Mouse (Mus musculus) cerebellum, adult 2 months (tissue): ENCODE data around the gene Ifitm6. TPM values are rescaled to one million over a fixed set of nuclear protein-coding genes. Genes with fewer than 3 reads are reported as not detected.

Experiments used
- DNase-seq, 2 experiments: peaks; one replicate each; pipeline ENCODE4 v3.0.0; 2021
- H3K27ac ChIP-seq: fragments of 200-500 bp; 2 replicates; pipeline ENCODE4 v1.5.1; 2012; ENCODE audit warnings: low read length, control low read depth, inconsistent platforms; ENCODE audit not compliant: insufficient read depth
- H3K27me3 ChIP-seq: fragments of 200-500 bp; 2 replicates; pipeline ENCODE4 v1.6.1; 2012; ENCODE audit warnings: inconsistent platforms, mild to moderate bottlenecking, low read length, moderate library complexity; ENCODE audit not compliant: control insufficient read depth, insufficient read depth
- H3K4me1 ChIP-seq: fragments of 200-500 bp; 2 replicates; pipeline ENCODE4 v1.6.1; 2011; ENCODE audit warnings: low read length; ENCODE audit not compliant: control insufficient read depth, insufficient read depth
- H3K4me3 ChIP-seq: fragments of 200-500 bp; replicated peaks from 2 replicates; pipeline ENCODE3; 2011; ENCODE audit warnings: mild to moderate bottlenecking, low read depth, low read length, control low read depth; ENCODE audit not compliant: insufficient read depth
- CTCF ChIP-seq: fragments of 200-500 bp; IDR thresholded peaks from 2 replicates; pipeline ENCODE4 v1.5.1; 2011; ENCODE audit warnings: low read depth, mild to moderate bottlenecking, control low read depth, low read length, moderate library complexity, borderline replicate concordance; ENCODE audit not compliant: insufficient read depth
- POLR2A ChIP-seq: fragments of 200-500 bp; IDR thresholded peaks from 2 replicates; pipeline ENCODE4 v1.6.1; 2011; ENCODE audit warnings: low read length, control low read depth, borderline replicate concordance; ENCODE audit not compliant: insufficient read depth
- WGBS: fragments of 180-500 bp; shearing (Covaris S2); methylation state at CpG from one replicate; pipeline ENCODE4 v1.1.7; 2018; 5-methylcytosine and 5-hydroxymethylcytosine counted together
- polyA plus RNA-seq: library from polyadenylated mRNA; depleted of rRNA; stranded (reverse); fragments of >200 nt; gene quantifications from 2 replicates; pipeline ENCODE4 v1.2.3, GENCODE M21; 2012

Gene Ifitm6
- polyA plus RNA-seq, 1 experiment, result 0.56 TPM

DNA sequence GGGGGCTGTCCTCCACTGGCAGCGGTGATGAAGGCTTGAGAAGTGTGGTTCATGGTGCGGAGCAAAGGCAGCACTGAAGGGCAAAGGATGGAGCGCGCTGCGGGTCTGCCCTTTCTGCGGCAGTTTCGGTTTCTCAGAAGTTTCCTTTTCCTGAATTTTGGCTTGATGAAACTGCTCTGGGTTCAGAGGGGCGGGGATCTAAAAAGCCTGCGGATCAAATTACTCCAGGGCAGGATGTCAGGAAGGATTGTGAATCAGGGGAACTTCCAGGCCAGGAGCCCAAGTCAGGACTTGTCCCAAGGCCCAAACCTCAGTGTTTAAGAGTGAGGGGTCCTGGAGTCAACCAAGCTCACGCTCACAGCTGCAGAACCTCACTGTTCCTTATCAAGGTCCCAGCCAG is 7.1 kb downstream of the Ifitm6 start, which contains the start of gene Ifitm3:
Gene Ifitm3 (minus strand): TSS at position 178 of the 400 bp plus-strand sequence.
- no peaks in the 10 kb centered on the region for H3K4me1 ChIP-seq
- TF ChIP-seq POLR2A (no peak), CTCF (no peak)
- H3K27ac ChIP-seq, result no peak within 1 kb of the TSS
- no peak within 1 kb of the TSS for H3K4me3 ChIP-seq
- no peaks in the 10 kb centered on the region for H3K27me3 ChIP-seq
- no peak for DNase-seq
- 48% methylated on average over 10 of the region's 10 CpGs for WGBS

DNA sequence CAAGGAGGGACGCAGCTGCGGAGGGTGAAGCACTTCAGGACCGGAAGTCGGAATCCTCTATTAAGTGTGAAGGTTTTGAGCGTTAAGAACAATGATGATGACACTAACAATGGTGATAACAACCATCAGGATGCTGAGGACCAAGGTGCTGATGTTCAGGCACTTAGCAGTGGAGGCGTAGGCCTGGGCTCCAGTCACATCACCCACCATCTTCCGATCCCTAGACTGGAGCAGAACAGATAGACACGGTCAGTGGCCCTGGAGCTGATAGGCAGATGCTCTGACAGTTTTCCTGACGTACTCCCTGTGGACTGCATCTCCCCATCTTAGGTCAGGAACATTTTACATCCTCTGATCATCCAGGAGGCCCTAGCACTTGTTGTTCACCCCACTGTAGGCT is 8.1 kb downstream of the Ifitm6 start:
- H3K4me3 ChIP-seq, result no peak overlapping the region
- H3K27ac ChIP-seq, result no peak overlapping the region
- H3K4me1 ChIP-seq, result no peaks in the 10 kb centered on the region
- WGBS, result 91% methylated on average over 9 of the region's 9 CpGs
- DNase-seq, result no peak
- no peak for TF ChIP-seq POLR2A
- no peak for TF ChIP-seq CTCF
- H3K27me3 ChIP-seq, result no peaks in the 10 kb centered on the region

DNA sequence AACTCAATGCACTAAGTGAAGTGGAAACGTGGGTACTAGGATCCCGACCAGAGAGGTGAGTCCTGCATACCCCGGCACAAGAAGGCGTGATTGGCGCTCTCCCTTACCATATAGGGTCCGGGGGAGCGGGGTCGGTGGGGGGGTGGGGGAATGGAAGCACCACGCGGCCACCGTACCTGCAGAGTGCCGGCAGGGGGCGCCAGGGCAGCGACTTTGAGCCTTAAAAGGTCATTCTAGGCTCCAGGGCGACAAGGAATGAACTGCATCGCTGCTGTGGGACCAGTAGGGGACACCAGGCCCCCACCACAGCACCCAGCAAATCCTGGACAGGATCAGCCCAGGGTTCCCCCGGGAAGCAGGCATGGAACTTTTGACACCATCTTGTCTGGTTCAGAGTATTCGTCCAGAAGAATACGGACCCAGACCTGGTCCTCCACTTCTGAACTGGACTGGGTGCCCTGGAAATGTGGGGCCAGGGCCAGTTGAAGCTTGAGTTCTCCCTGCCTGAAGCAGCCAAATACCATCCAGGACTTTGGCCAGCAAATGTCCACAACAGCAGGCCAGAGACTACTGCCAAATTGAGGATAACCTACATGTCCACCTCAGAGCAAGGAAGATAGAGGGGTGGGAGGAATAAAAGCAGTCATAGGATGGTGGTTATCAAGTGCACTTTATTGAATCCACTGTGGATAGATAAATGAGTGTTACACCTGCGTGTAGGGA is 8.6 kb downstream of the Ifitm6 start:
- TF ChIP-seq CTCF, result peak; percentile 71
- TF ChIP-seq POLR2A, result no peak
- H3K4me3 ChIP-seq, result no peak overlapping the region
- no peaks in the 10 kb centered on the region for H3K4me1 ChIP-seq
- 8% methylated on average over 20 of the region's 20 CpGs for WGBS
- no peaks in the 10 kb centered on the region for H3K27me3 ChIP-seq
- DNase-seq, result peak; percentile 50 to 55
- no peak overlapping the region for H3K27ac ChIP-seq

DNA sequence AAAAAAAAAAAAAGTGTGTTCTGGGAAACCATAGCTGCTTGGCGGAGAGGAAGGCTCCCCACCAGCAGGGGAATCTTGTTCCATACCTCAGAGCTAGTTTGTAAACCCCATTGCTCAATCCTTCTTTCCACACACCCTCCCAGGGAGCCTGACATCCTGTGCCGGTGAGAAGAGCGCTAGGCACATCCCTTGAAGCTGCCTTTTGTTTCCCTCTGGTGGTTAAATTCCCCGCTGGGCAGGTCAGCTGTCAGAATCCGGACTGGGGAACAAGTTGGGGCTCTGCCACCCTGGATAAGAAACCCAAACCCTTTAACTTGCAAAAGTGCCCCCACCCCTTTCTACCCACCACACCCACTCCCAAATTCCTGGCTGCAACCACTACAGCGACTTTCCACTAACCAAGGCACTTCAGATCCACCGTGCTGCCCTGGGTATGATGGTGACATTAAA is 9.4 kb downstream of the Ifitm6 start:
- TF ChIP-seq CTCF, result no peak
- TF ChIP-seq POLR2A, result no peak
- Histone ChIP-seq H3K27ac (no peak overlapping the region), H3K27me3 (no peaks in the 10 kb centered on the region), H3K4me1 (no peaks in the 10 kb centered on the region), H3K4me3 (no peak overlapping the region)
- WGBS, result 9% methylated on average over 7 of the region's 7 CpGs
- peak in 1 of 2 experiments; percentile 12 for DNase-seq

DNA sequence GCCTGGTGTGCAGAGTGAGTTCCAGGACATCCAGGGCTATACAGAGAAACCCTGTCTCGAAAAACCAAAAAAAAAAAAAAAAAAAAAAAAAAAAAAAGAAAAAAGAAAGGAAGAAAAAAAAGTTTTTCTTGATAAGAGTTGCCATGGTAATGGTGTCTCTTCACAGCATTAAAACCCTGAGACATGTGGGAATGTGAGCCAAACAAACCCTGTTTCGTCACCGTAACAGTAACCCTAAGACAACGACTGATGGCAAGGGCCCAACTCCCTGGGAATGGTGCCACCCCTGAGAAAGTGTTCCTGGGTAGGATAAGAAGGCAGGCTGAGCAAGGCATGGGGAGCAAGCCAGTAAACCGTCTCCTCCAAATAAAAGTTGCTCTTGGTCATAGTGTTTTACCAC is 10.8 kb downstream of the Ifitm6 start:
- TF ChIP-seq POLR2A (no peak), CTCF (no peak)
- no peaks in the 10 kb centered on the region for H3K4me1 ChIP-seq

DNA sequence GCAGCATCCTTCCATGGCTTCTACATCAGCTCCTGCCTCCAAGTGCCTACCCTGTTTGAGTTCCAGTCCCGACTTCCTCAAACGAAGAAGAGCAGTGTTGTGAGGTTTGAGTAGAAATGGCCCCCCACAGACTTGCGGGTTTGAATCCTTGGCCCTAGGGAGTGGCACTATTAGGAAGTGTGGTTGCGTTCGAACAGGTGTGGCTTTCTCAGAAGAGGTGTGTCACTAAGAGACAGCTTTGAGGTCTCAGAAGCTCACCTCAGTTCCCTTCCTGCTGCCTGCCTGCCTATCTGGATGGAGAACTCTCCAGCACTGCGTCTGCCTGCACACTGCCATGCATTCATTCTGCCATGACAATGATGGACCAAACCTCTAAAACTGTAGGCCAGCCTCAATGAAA is 11.3 kb downstream of the Ifitm6 start:
- 91% methylated on average over 6 of the region's 6 CpGs for WGBS
- TF ChIP-seq POLR2A (no peak), CTCF (no peak)
- Histone ChIP-seq H3K4me1 (no peaks in the 10 kb centered on the region), H3K4me3 (no peak overlapping the region), H3K27me3 (no peaks in the 10 kb centered on the region), H3K27ac (no peak overlapping the region)
- no peak for DNase-seq

More for the DNA sequence above, 10.8 kb downstream of the Ifitm6 start:
- H3K27me3 ChIP-seq, result no peaks in the 10 kb centered on the region
- WGBS, result 27% methylated on average over 5 of the region's 5 CpGs
- no peak for DNase-seq
- H3K27ac ChIP-seq, result no peak overlapping the region
- no peak overlapping the region for H3K4me3 ChIP-seq

DNA sequence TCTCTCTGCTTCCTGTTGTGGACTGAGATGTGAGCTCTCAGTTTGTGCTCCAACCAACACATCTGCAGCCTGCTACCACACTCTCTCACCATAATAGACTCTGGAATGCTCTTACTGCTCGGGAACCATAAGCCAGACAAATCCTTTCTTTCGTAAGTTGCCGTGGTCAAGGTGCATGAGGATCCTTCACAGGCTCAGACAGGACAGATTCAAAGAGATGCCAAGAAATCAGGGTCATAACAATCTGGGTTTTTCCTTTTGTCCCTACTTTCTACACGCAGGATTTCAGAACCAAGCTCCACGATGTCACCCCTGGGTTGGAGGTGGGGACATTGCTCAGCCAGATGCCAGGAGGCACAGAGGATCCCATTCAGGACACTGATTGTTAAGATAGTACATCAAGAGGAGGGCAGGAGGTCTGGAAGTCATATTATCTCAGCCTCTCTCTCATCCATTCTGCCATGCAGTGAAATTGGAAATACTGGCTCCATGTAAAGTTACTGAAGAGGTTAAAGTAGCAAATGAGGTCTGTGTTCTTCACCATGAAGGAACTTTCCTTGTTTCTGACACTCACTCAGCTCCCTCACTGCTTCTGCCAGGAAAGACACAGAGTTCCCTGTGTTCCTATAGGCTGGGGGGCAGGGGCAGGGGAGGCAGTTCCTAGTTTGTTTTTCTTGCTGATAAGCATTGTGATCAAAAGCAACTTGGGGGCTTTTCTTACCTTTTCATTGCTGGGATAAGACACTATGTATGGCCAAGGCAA is 14.3 kb downstream of the Ifitm6 start:
- Histone ChIP-seq H3K4me3 (no peak overlapping the region), H3K4me1 (no peaks in the 10 kb centered on the region), H3K27me3 (no peaks in the 10 kb centered on the region), H3K27ac (no peak overlapping the region)
- 81% methylated on average over 5 of the region's 5 CpGs for WGBS
- no peak for TF ChIP-seq CTCF
- no peak for TF ChIP-seq POLR2A
- no peak for DNase-seq
